Comparison of ENCODE assay signal across 18 mouse cellular contexts in the genomic region with DNA sequence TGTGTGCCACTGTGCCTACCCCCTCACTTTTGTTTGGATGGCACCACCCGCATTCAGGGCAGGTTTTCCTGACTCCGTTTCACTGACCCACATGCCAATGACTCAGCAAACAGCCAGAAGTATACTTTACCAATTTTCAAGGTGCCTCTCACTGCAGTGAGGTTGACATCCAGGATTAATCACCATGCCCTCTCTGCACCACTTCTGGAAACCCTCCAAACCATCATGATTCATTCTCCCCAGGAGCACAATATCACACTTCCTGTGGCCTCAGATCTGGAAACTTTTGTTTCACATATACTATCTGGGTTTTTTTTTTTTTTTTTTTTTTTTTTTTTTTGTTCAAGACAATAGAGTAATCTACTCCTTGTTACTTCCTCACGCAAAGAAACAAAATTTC. TPM values are rescaled to one million over a fixed set of nuclear protein-coding genes. Genes with fewer than 3 reads are reported as not detected.
DNase-seq lines count a peak whose midpoint lies in the region; ATAC-seq and TF ChIP-seq lines count a peak whose summit lies in the region.
"Had no signal": no experiment of that assay in that cellular context is flagged by ENCODE, and none has a peak within 500 bp of the region (broad histone marks: within the 10 kb centered on the region; RNA-seq: fewer than 3 reads in every experiment).

No protein-coding gene starts in this region.

- peak; percentile 4 for DNase-seq in kidney, postnatal 10 days
- DNase-seq in CH12.LX (ENCODE audit: extremely low read depth) = peak; percentile 19
- DNase-seq in adrenal gland, postnatal 10 days = peak; percentile 22
- DNase-seq in yolk sac, embryonic 10.5 days (ENCODE audit: low spot score) = no peak
- DNase-seq: B cell, adult 2 months; cerebellum, adult 9-11 months; gastrocnemius, postnatal 10 days; kidney, adult 9 months; layer of hippocampus, adult 9-11 months; left cerebral cortex, postnatal 4 days had no signal

- no peak for TF ChIP-seq POLR2A in CH12.LX (IDR thresholded peaks at IDR 0.05; ENCODE audit: low read depth, low read length)

- no peak overlapping the region for H3K27ac ChIP-seq in kidney, embryonic 15.5 days
- no peak overlapping the region for H3K27ac ChIP-seq in CH12.LX (ENCODE audit: insufficient read depth, low read depth)
- no peak overlapping the region for H3K27ac ChIP-seq in forebrain, embryonic 16.5 days (ENCODE audit: low read length)
- H3K27ac ChIP-seq in midbrain, embryonic 16.5 days (ENCODE audit: low read length) = no peak overlapping the region
- H3K27ac ChIP-seq: hindbrain, embryonic 13.5 days; liver, embryonic 14.5 days; midbrain, embryonic 10.5 days had no signal

- no peak for ATAC-seq in kidney, embryonic 15.5 days (replicated peaks; ENCODE audit: low FRiP score)
- 0 out of 2 replicates have a peak, but pooled peaks have one; percentile 33 for ATAC-seq in megakaryocyte, adult 5-6 weeks (ENCODE audit: poor library complexity, severe bottlenecking)
- ATAC-seq in forebrain, embryonic 16.5 days = no peak
- ATAC-seq in midbrain, embryonic 16.5 days = no peak

- no peak for TF ChIP-seq EP300 in CH12.LX (IDR thresholded peaks at IDR 0.05; ENCODE audit: low read length)

- dilution Hi-C loops in CH12.LX (cut with MboI; ENCODE audit: extremely low pct_ligation_motif_present, extremely low pct_unique_long_range_greater_than_20kb, low sequenced_read_pairs) = no loop called here

- H3K4me2 ChIP-seq in kidney, embryonic 15.5 days = no peak overlapping the region
- H3K4me2 ChIP-seq in CH12.LX (ENCODE audit: insufficient read depth, low read depth, poor library complexity, severe bottlenecking) = no peak overlapping the region
- H3K4me2 ChIP-seq in forebrain, embryonic 16.5 days (ENCODE audit: low read length) = no peak overlapping the region
- no peak overlapping the region for H3K4me2 ChIP-seq in midbrain, embryonic 16.5 days (ENCODE audit: low read length)
- H3K4me2 ChIP-seq: heart, embryonic 12.5 days; hindbrain, embryonic 13.5 days had no signal

- H3K4me3 ChIP-seq in kidney, embryonic 15.5 days (replicated peaks) = no peak overlapping the region
- no peak overlapping the region for H3K4me3 ChIP-seq in CH12.LX (replicated peaks in 1 of 3; ENCODE audit: low read depth in 2 of 3, low read length in 2 of 3, poor library complexity in 1 of 3)
- H3K4me3 ChIP-seq in forebrain, embryonic 16.5 days (replicated peaks; ENCODE audit: low read length) = no peak overlapping the region
- no peak overlapping the region for H3K4me3 ChIP-seq in midbrain, embryonic 16.5 days (ENCODE audit: low read depth, low read length)
- H3K4me3 ChIP-seq: heart, embryonic 12.5 days; hindbrain, embryonic 13.5 days; midbrain, embryonic 10.5 days had no signal

- TF ChIP-seq RAD21 in CH12.LX (IDR thresholded peaks at IDR 0.05; ENCODE audit: low read depth, low read length) = no peak

- no peak overlapping the region for H3K9ac ChIP-seq in kidney, embryonic 15.5 days
- H3K9ac ChIP-seq in CH12.LX (ENCODE audit: insufficient read depth, low read depth) = no peak overlapping the region
- H3K9ac ChIP-seq in forebrain, embryonic 16.5 days (replicated peaks; ENCODE audit: low read depth, low read length) = no peak overlapping the region
- H3K9ac ChIP-seq in midbrain, embryonic 16.5 days (ENCODE audit: low read depth, low read length) = no peak overlapping the region
- H3K9ac ChIP-seq: heart, embryonic 12.5 days; hindbrain, embryonic 13.5 days; liver, embryonic 14.5 days had no signal

- no peaks in the 10 kb centered on the region for H3K4me1 ChIP-seq in kidney, embryonic 15.5 days
- H3K4me1 ChIP-seq in CH12.LX (ENCODE audit: control insufficient read depth in 1 of 2, insufficient read depth in 2 of 2) = peaks cover 0 to 4% of the 10 kb centered on the region in 2 experiments; a peak in 1 of 4 replicates
- no peaks in the 10 kb centered on the region for H3K4me1 ChIP-seq in forebrain, embryonic 16.5 days (replicated peaks; ENCODE audit: control insufficient read depth, insufficient read depth, low read length)
- H3K4me1 ChIP-seq in midbrain, embryonic 16.5 days (ENCODE audit: control insufficient read depth, insufficient read depth, low read length) = no peaks in the 10 kb centered on the region
- H3K4me1 ChIP-seq: heart, embryonic 12.5 days; hindbrain, embryonic 13.5 days; midbrain, embryonic 10.5 days had no signal

- no peak for TF ChIP-seq CTCF in CH12.LX (conservative IDR thresholded peaks at IDR 0.05 in 1 of 2, IDR thresholded peaks at IDR 0.05 in 1 of 2; ENCODE audit: low read depth in 2 of 2, low read length in 2 of 2)

- no peaks in the 10 kb centered on the region for H3K36me3 ChIP-seq in kidney, embryonic 15.5 days
- no peaks in the 10 kb centered on the region for H3K36me3 ChIP-seq in CH12.LX (replicated peaks in 1 of 2; ENCODE audit: control insufficient read depth in 1 of 2, insufficient read depth in 1 of 2, low read length in 1 of 2)
- H3K36me3 ChIP-seq in forebrain, embryonic 16.5 days (ENCODE audit: control insufficient read depth, insufficient read depth) = no peaks in the 10 kb centered on the region
- no peaks in the 10 kb centered on the region for H3K36me3 ChIP-seq in midbrain, embryonic 16.5 days (ENCODE audit: control insufficient read depth, insufficient read depth, low read length)
- H3K36me3 ChIP-seq: heart, embryonic 12.5 days; hindbrain, embryonic 13.5 days; midbrain, embryonic 10.5 days had no signal

- in situ Hi-C loops in CH12.LX (cut with MboI; ENCODE audit: low pct_ligation_motif_present, low pct_unique_long_range_greater_than_20kb, low sequenced_read_pairs) = no loop called here

- H3K27me3 ChIP-seq in kidney, embryonic 15.5 days = peaks cover 16% of the 10 kb centered on the region
- H3K27me3 ChIP-seq in CH12.LX (replicated peaks) = no peaks in the 10 kb centered on the region
- no peaks in the 10 kb centered on the region for H3K27me3 ChIP-seq in forebrain, embryonic 16.5 days (replicated peaks; ENCODE audit: control insufficient read depth, insufficient read depth, low read length)
- H3K27me3 ChIP-seq in midbrain, embryonic 16.5 days (ENCODE audit: control insufficient read depth, insufficient read depth, low read depth, low read length) = peaks cover 4% of the 10 kb centered on the region; the same call in 1 of the 2 replicates
- H3K27me3 ChIP-seq: heart, embryonic 12.5 days had no signal

- 53% methylated on average over 3 of the region's 3 CpGs for WGBS in kidney, embryonic 15.5 days
- WGBS in forebrain, embryonic 16.5 days = 84% methylated on average over 3 of the region's 3 CpGs
- WGBS in midbrain, embryonic 16.5 days = 90% methylated on average over 3 of the region's 3 CpGs

- H3K9me3 ChIP-seq in kidney, embryonic 15.5 days (replicated peaks) = no peaks in the 10 kb centered on the region
- H3K9me3 ChIP-seq in CH12.LX (replicated peaks; ENCODE audit: low read length) = no peaks in the 10 kb centered on the region
- no peaks in the 10 kb centered on the region for H3K9me3 ChIP-seq in forebrain, embryonic 16.5 days (ENCODE audit: control insufficient read depth, low read length)
- H3K9me3 ChIP-seq in midbrain, embryonic 16.5 days (replicated peaks; ENCODE audit: control insufficient read depth, low read length, poor library complexity, severe bottlenecking) = no peaks in the 10 kb centered on the region
- H3K9me3 ChIP-seq: heart, embryonic 12.5 days; hindbrain, embryonic 13.5 days; midbrain, embryonic 10.5 days had no signal

- no peaks in the 10 kb centered on the region for H3K79me2 ChIP-seq in CH12.LX (replicated peaks; ENCODE audit: control insufficient read depth, extremely low read depth, insufficient read depth, poor library complexity, severe bottlenecking)

TF ChIP-seq in CH12.LX, 34 proteins besides CTCF, POLR2A, EP300 and RAD21:
- TF ChIP-seq ZNF384 (IDR thresholded peaks at IDR 0.05; ENCODE audit: low read depth, low read length) (peak; percentile 86), USF2 (conservative IDR thresholded peaks at IDR 0.05; ENCODE audit: low read depth, low read length) (no peak)

RNA-seq across cellular contexts. Expression of gene Hsd17b10, which starts 50.5 kb away (rescaled TPM):
- 226 and 242 TPM in 2 replicates for polyA plus RNA-seq in kidney, embryonic 15.5 days (2015; fragmentation: Nextera tagmentation; extraction: Ambion mirVana)
- total RNA-seq in CH12.LX (2012; rRNA removed) (92.8 and 98.5 TPM in 2 replicates), CH12.LX (2014; rRNA removed) (82.1 and 87.8 TPM in 2 replicates)
- 77.2 and 91.0 TPM in 2 replicates for polyA plus RNA-seq in CH12.LX (2012; ENCODE audit: insufficient read length, low read depth)
- total RNA-seq in adrenal gland, postnatal 10 days (2021) = 100 to 1,000 TPM; 222 to 238 TPM
- 106 and 108 TPM in 2 replicates for total RNA-seq in megakaryocyte, adult 5-6 weeks (2015)
- total RNA-seq in megakaryocyte, adult 5-6 weeks (2017) = 71.6 and 78.5 TPM in 2 replicates
- polyA plus RNA-seq in forebrain, embryonic 16.5 days (2015; fragmentation: Nextera tagmentation; extraction: Ambion mirVana) = 120 and 123 TPM in 2 replicates
- polyA plus RNA-seq in midbrain, embryonic 16.5 days (2015; fragmentation: Nextera tagmentation; extraction: Ambion mirVana) = 94.1 and 102 TPM in 2 replicates
